Mouse (Mus musculus): ENCODE results near the gene Gm21679. TPM values are rescaled to one million over a fixed set of nuclear protein-coding genes. Genes with fewer than 3 reads are reported as not detected.
"Not testable (repeated sequence)": the region's sequence is repeated elsewhere in the genome, so short reads cannot be mapped to it uniquely, and the experiment has no call there.

The Gm21679 gene
- not detected in 2 replicates for polyA plus RNA-seq (2014; fragmentation: Nextera tagmentation; extraction: Ambion mirVana)

DNA sequence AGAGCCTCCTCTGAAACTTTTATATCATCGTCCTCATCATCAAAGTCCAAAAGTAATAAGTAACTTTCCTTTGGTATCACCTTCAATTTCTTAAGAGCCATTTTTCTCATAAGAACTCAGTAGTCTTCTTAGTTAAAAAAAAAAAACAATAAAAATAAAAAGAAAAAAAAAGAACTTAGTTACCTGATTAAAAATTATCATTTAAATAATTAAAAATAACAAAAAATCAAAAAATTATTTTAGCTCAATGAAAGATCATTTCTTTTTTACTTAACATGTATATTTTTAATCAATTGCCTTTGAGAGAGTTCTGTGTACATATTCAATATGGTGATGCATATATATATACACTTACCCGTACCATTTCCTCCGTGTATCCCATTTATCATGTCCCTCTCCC lies at the start of gene Gm21679:
TSS of gene Gm21679 (minus strand) at position 101 of the 400 bp plus-strand sequence.
- H3K9ac ChIP-seq (ENCODE audit: low read length); ATAC-seq (ENCODE audit: insufficient number of reproducible peaks, insufficient read depth, low FRiP score, low read depth); H3K4me1 ChIP-seq (ENCODE audit: control insufficient read depth in 2 of 2, insufficient read depth in 2 of 2, low read length in 2 of 2); H3K4me2 ChIP-seq (ENCODE audit: low read length); H3K36me3 ChIP-seq (ENCODE audit: control insufficient read depth, insufficient read depth, low read length); H3K27me3 ChIP-seq (ENCODE audit: control insufficient read depth, insufficient read depth, low read length); H3K9me3 ChIP-seq (ENCODE audit: control insufficient read depth, low read length); H3K4me3 ChIP-seq (ENCODE audit: control insufficient read depth in 1 of 2, insufficient read depth in 1 of 2, low read depth in 1 of 2, low read length in 2 of 2); H3K27ac ChIP-seq (replicated peaks in 1 of 2; ENCODE audit: control insufficient read depth in 1 of 2, insufficient read depth in 1 of 2, low read depth in 2 of 2, low read length in 2 of 2): not testable (repeated sequence)
- WGBS, result no CpG with 5 or more reads among the region's 3 CpGs

Data from heart, embryonic 14.5 days (tissue).